Comparison of ENCODE assay signal across 9 mouse cellular contexts in the genomic region with DNA sequence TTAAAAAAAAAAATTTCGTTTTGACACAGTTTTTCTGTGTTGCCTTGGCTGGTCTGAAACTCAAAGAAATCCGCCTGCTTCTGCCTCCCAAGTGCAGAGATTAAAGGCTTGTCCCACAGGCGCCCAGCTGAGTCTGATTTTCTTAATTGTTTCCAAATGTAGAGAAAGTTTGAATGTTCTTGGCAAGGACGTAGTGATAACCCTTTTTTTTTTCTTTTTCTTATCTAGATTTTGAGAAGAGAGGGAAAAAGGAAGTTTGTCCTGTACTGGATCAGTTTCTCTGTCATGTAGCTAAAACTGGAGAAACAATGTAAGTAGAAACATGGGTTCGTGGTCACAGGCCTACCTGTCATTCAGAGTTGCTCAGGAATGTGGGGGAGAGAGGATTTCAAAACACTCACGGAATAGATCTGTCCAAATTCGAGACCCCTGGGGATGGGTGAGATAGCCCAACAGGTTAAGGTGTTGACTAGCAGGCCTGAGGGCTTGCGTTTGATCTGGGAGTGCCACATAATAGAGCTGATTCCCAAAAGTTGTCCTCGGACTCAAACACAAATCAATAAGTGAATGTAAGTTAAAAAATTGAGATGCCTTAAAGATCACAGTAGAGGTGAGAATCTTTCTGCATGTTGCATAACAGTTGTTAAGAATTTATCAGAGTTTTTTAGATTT. TPM values are rescaled to one million over a fixed set of nuclear protein-coding genes. Genes with fewer than 3 reads are reported as not detected.
DNase-seq lines count a peak whose midpoint lies in the region; ATAC-seq lines count a peak whose summit lies in the region.
"Had no signal": no experiment of that assay in that cellular context is flagged by ENCODE, and none has a peak within 500 bp of the region (broad histone marks: within the 10 kb centered on the region; RNA-seq: fewer than 3 reads in every experiment).

No protein-coding gene starts in this region.

- peak overlapping the region; percentile 83 for H3K4me3 ChIP-seq in heart, embryonic 13.5 days
- H3K4me3 ChIP-seq in hindbrain, embryonic 11.5 days (ENCODE audit: low read depth, low read length), result peak overlapping the region; percentile 88
- H3K4me3 ChIP-seq in midbrain, embryonic 14.5 days (replicated peaks; ENCODE audit: low read depth, low read length), result peak overlapping the region; percentile 77

- H3K4me2 ChIP-seq in heart, embryonic 13.5 days, result peak overlapping the region; percentile 71
- H3K4me2 ChIP-seq in hindbrain, embryonic 11.5 days (replicated peaks; ENCODE audit: low read depth, low read length), result peak overlapping the region; percentile 56
- peak overlapping the region; percentile 59 for H3K4me2 ChIP-seq in midbrain, embryonic 14.5 days (ENCODE audit: low read length)

- H3K9me3 ChIP-seq in heart, embryonic 13.5 days, result no peaks in the 10 kb centered on the region
- no peaks in the 10 kb centered on the region for H3K9me3 ChIP-seq in hindbrain, embryonic 11.5 days (ENCODE audit: control insufficient read depth, low read length)
- no peaks in the 10 kb centered on the region for H3K9me3 ChIP-seq in midbrain, embryonic 14.5 days (ENCODE audit: control insufficient read depth, low read length)

- DNase-seq in heart, postnatal 4 days, result no peak
- DNase-seq in ZHBTc4 (ENCODE audit: low read depth, low spot score), result peak; percentile 22
- peak; percentile 14 for DNase-seq in hindbrain, embryonic 11.5 days (ENCODE audit: low spot score)
- DNase-seq in midbrain, embryonic 14.5 days, result no peak
- no peak for DNase-seq in left cerebral cortex, adult 9 months (ENCODE audit: low spot score in 2 of 2)
- no peak for DNase-seq in left cerebral cortex, adult 11 months (ENCODE audit: low spot score)
- DNase-seq in gastrocnemius, postnatal 14 days, result no peak

- 26% methylated on average over 9 of the region's 9 CpGs for WGBS in heart, embryonic 13.5 days
- WGBS in hindbrain, embryonic 11.5 days, result 32% methylated on average over 9 of the region's 9 CpGs
- WGBS in midbrain, embryonic 14.5 days, result 40% methylated on average over 9 of the region's 9 CpGs

- H3K27ac ChIP-seq in heart, embryonic 13.5 days (replicated peaks), result no peak overlapping the region; the same call in 1 of the 2 replicates
- H3K27ac ChIP-seq in hindbrain, embryonic 11.5 days (ENCODE audit: low read depth, low read length), result no peak overlapping the region
- peak overlapping the region; percentile 90 for H3K27ac ChIP-seq in midbrain, embryonic 14.5 days (replicated peaks; ENCODE audit: low read depth, low read length)

- peaks cover 48% of the 10 kb centered on the region for H3K36me3 ChIP-seq in heart, embryonic 13.5 days
- H3K36me3 ChIP-seq in hindbrain, embryonic 11.5 days (ENCODE audit: control insufficient read depth, insufficient read depth, low read length), result peaks cover 4% of the 10 kb centered on the region; the same call in 1 of the 2 replicates
- peaks cover 39% of the 10 kb centered on the region for H3K36me3 ChIP-seq in midbrain, embryonic 14.5 days (ENCODE audit: control insufficient read depth, insufficient read depth, low read length)

- H3K9ac ChIP-seq in heart, embryonic 13.5 days, result peak overlapping the region; percentile 97
- H3K9ac ChIP-seq in hindbrain, embryonic 11.5 days (ENCODE audit: low read depth, low read length), result peak overlapping the region; percentile 88
- H3K9ac ChIP-seq in midbrain, embryonic 14.5 days (replicated peaks; ENCODE audit: low read length), result peak overlapping the region; percentile 88

- intact Hi-C loops in gastrocnemius, postnatal 14 days (cut with DNase I; ENCODE audit: low total_unique reads), result no loop called here

- H3K4me1 ChIP-seq in heart, embryonic 13.5 days, result peaks cover 28% of the 10 kb centered on the region
- H3K4me1 ChIP-seq in hindbrain, embryonic 11.5 days (replicated peaks; ENCODE audit: control insufficient read depth, insufficient read depth, low read length), result no peaks in the 10 kb centered on the region
- peaks cover 19% of the 10 kb centered on the region for H3K4me1 ChIP-seq in midbrain, embryonic 14.5 days (ENCODE audit: control insufficient read depth, insufficient read depth, low read length)

- ATAC-seq in heart, embryonic 13.5 days (ENCODE audit: extremely low read depth, insufficient number of reproducible peaks, low FRiP score, low TSS enrichment), result no peak
- ATAC-seq in hindbrain, embryonic 11.5 days (ENCODE audit: low FRiP score), result no peak
- no peak for ATAC-seq in midbrain, embryonic 14.5 days (ENCODE audit: low FRiP score, low TSS enrichment)

- no peaks in the 10 kb centered on the region for H3K27me3 ChIP-seq in heart, embryonic 13.5 days (replicated peaks)
- no peaks in the 10 kb centered on the region for H3K27me3 ChIP-seq in hindbrain, embryonic 11.5 days (ENCODE audit: control insufficient read depth, insufficient read depth, low read length)
- H3K27me3 ChIP-seq in midbrain, embryonic 14.5 days (ENCODE audit: control insufficient read depth, insufficient read depth, low read length), result no peaks in the 10 kb centered on the region
- H3K27me3 ChIP-seq: Patski had no signal

RNA-seq across cellular contexts. Expression of gene Ppp4r2, which starts 1.2 kb away (rescaled TPM):
- 13.5 and 13.9 TPM in 2 replicates for polyA plus RNA-seq in heart, embryonic 13.5 days (2015; fragmentation: Nextera tagmentation; extraction: Ambion mirVana)
- total RNA-seq in heart, postnatal 4 days (2021), result 10 to 100 TPM; 64.9 to 66.8 TPM
- polyA plus RNA-seq in hindbrain, embryonic 11.5 days (2014; fragmentation: Nextera tagmentation; extraction: Ambion mirVana), result 39.9 and 46.7 TPM in 2 replicates
- polyA plus RNA-seq in midbrain, embryonic 14.5 days (2014; fragmentation: Nextera tagmentation; extraction: Ambion mirVana), result 28.0 and 35.2 TPM in 2 replicates
- total RNA-seq in gastrocnemius, postnatal 14 days (2021), result 10 to 100 TPM; 49.5 to 52.7 TPM

Comparison
In these comparisons a context has a peak if more than half of its experiments do, and no peak if none do; other contexts are left out.
1. DNase-seq: peak in ZHBTc4 (single experiment) and hindbrain, embryonic 11.5 days (single experiment); none in heart, postnatal 4 days (single experiment), midbrain, embryonic 14.5 days (single experiment), left cerebral cortex, adult 9 months (0 of 2), left cerebral cortex, adult 11 months (single experiment) and gastrocnemius, postnatal 14 days (single experiment).
2. Peak in every context shown above with its lines, with median percentiles within 50 percentile points of each other: H3K4me2 ChIP-seq, H3K4me3 ChIP-seq and H3K9ac ChIP-seq.